Mouse (Mus musculus) neural tube, embryonic 12.5 days (tissue): ENCODE measurements at regions not wholly inside any gene's neighbourhood (a gene's known extent, or its start where the extent isn't known, plus 50 kb on each side); places are given as distances from the start of the nearest gene placed in this dataset.

Experiments used
- ATAC-seq: fragments of 200-750 bp; cut with Nextera tagmentation; 2 replicates; pipeline ENCODE4 v1.8.0; 2017; ENCODE audit warnings: low read depth, mild to moderate bottlenecking, moderate TSS enrichment, moderate library complexity; ENCODE audit not compliant: low FRiP score
- H3K27ac ChIP-seq: fragments of 300-500 bp; sonication (generic); 2 replicates; pipeline ENCODE4 v1.5.1; 2016
- H3K27me3 ChIP-seq: fragments of 300-500 bp; sonication (generic); replicated peaks from 2 replicates; pipeline ENCODE4 v1.6.1; 2016; ENCODE audit warnings: mild to moderate bottlenecking
- H3K36me3 ChIP-seq: fragments of 300-500 bp; sonication (generic); 2 replicates; pipeline ENCODE4 v1.6.1; 2016; ENCODE audit warnings: mild to moderate bottlenecking
- H3K4me1 ChIP-seq: fragments of 300-500 bp; sonication (generic); 2 replicates; pipeline ENCODE4 v1.6.1; 2016
- H3K4me2 ChIP-seq: fragments of 300-500 bp; sonication (generic); replicated peaks from 2 replicates; pipeline ENCODE4 v1.6.1; 2016; ENCODE audit warnings: mild to moderate bottlenecking
- H3K4me3 ChIP-seq: fragments of 300-500 bp; sonication (generic); 2 replicates; pipeline ENCODE4 v1.5.1; 2016
- H3K9ac ChIP-seq: fragments of 300-500 bp; sonication (generic); 2 replicates; pipeline ENCODE4 v1.6.1; 2016; ENCODE audit warnings: mild to moderate bottlenecking
- H3K9me3 ChIP-seq: fragments of 300-500 bp; sonication (generic); 2 replicates; pipeline ENCODE4 v1.6.1; 2016; ENCODE audit warnings: mild to moderate bottlenecking
- WGBS: fragments of 180-500 bp; shearing (Covaris S2); methylation state at CpG from one replicate; pipeline ENCODE4 v1.1.7; 2016; 5-methylcytosine and 5-hydroxymethylcytosine counted together

GRCm38 (mm10) chr3:118443742-118444332 is 118.1 kb upstream of the Dpyd start:
- Histone ChIP-seq H3K36me3 (no peaks in the 10 kb centered on the region), H3K27ac (no peak overlapping the region), H3K4me3 (no peak overlapping the region), H3K4me1 (no peaks in the 10 kb centered on the region; the same call in 1 of the 2 replicates), H3K9me3 (no peaks in the 10 kb centered on the region), H3K9ac (no peak overlapping the region), H3K27me3 (no peaks in the 10 kb centered on the region), H3K4me2 (no peak overlapping the region)
- WGBS: 61% methylated on average over 8 of the region's 8 CpGs
- no peak for ATAC-seq

- H3K4me3 ChIP-seq: no peak overlapping the region
- no peak overlapping the region for H3K9ac ChIP-seq
- H3K4me2 ChIP-seq: no peak overlapping the region
- no peak overlapping the region for H3K27ac ChIP-seq
- 81% methylated on average over 4 of the region's 4 CpGs for WGBS
- no peaks in the 10 kb centered on the region; the same call in 1 of the 2 replicates for H3K4me1 ChIP-seq
- no peaks in the 10 kb centered on the region for H3K9me3 ChIP-seq
- H3K27me3 ChIP-seq: no peaks in the 10 kb centered on the region
- no peaks in the 10 kb centered on the region for H3K36me3 ChIP-seq
- ATAC-seq: no peak
Observed at GRCm38 (mm10) chr3:118445360-118445759, 116.6 kb upstream of the Dpyd start.

- no peaks in the 10 kb centered on the region for H3K4me1 ChIP-seq
- H3K27me3 ChIP-seq: no peaks in the 10 kb centered on the region
- H3K4me3 ChIP-seq: no peak overlapping the region
- no peaks in the 10 kb centered on the region for H3K36me3 ChIP-seq
- H3K4me2 ChIP-seq: no peak overlapping the region
- 71% methylated on average over 2 of the region's 2 CpGs for WGBS
- no peaks in the 10 kb centered on the region for H3K9me3 ChIP-seq
- no peak for ATAC-seq
- no peak overlapping the region for H3K9ac ChIP-seq
- H3K27ac ChIP-seq: no peak overlapping the region
Observed at GRCm38 (mm10) chr3:118459636-118460035, 102.3 kb upstream of the Dpyd start.

- Histone ChIP-seq H3K4me3 (no peak overlapping the region), H3K4me2 (no peak overlapping the region), H3K27ac (no peak overlapping the region), H3K9me3 (no peaks in the 10 kb centered on the region), H3K4me1 (no peaks in the 10 kb centered on the region), H3K36me3 (no peaks in the 10 kb centered on the region), H3K27me3 (no peaks in the 10 kb centered on the region), H3K9ac (no peak overlapping the region)
- 93% methylated on average over 2 of the region's 2 CpGs for WGBS
- ATAC-seq: no peak
Observed at GRCm38 (mm10) chr3:118465611-118466010, 96.3 kb upstream of the Dpyd start.

- ATAC-seq: peak; percentile 56; the same call in 1 of the 2 replicates
- no peak overlapping the region for H3K4me2 ChIP-seq
- no peaks in the 10 kb centered on the region for H3K27me3 ChIP-seq
- no peaks in the 10 kb centered on the region for H3K9me3 ChIP-seq
- H3K27ac ChIP-seq: no peak overlapping the region
- no peaks in the 10 kb centered on the region; the same call in 1 of the 2 replicates for H3K4me1 ChIP-seq
- H3K4me3 ChIP-seq: no peak overlapping the region
- 49% methylated on average over 10 of the region's 10 CpGs for WGBS
- H3K36me3 ChIP-seq: no peaks in the 10 kb centered on the region
- no peak overlapping the region for H3K9ac ChIP-seq
Observed at GRCm38 (mm10) chr3:118472215-118472799, 89.6 kb upstream of the Dpyd start.

- H3K4me2 ChIP-seq: no peak overlapping the region
- H3K9me3 ChIP-seq: no peaks in the 10 kb centered on the region
- no peak overlapping the region for H3K27ac ChIP-seq
- H3K4me1 ChIP-seq: no peaks in the 10 kb centered on the region
- 89% methylated on average over 8 of the region's 8 CpGs for WGBS
- no peaks in the 10 kb centered on the region for H3K36me3 ChIP-seq
- no peak for ATAC-seq
- no peak overlapping the region for H3K9ac ChIP-seq
- H3K4me3 ChIP-seq: no peak overlapping the region
- no peaks in the 10 kb centered on the region for H3K27me3 ChIP-seq
Observed at GRCm38 (mm10) chr3:118478065-118478464, 83.9 kb upstream of the Dpyd start.

GRCm38 (mm10) chr3:118480515-118481248 is 81.2 kb upstream of the Dpyd start:
- Histone ChIP-seq H3K36me3 (no peaks in the 10 kb centered on the region), H3K27ac (no peak overlapping the region), H3K4me2 (no peak overlapping the region), H3K9me3 (no peaks in the 10 kb centered on the region), H3K4me1 (no peaks in the 10 kb centered on the region), H3K9ac (no peak overlapping the region), H3K27me3 (no peaks in the 10 kb centered on the region), H3K4me3 (no peak overlapping the region)
- 77% methylated on average over 8 of the region's 8 CpGs for WGBS
- no peak for ATAC-seq

- H3K4me3 ChIP-seq: no peak overlapping the region
- no peaks in the 10 kb centered on the region for H3K27me3 ChIP-seq
- no peaks in the 10 kb centered on the region for H3K9me3 ChIP-seq
- WGBS: 78% methylated on average over 2 of the region's 2 CpGs
- H3K36me3 ChIP-seq: no peaks in the 10 kb centered on the region
- H3K27ac ChIP-seq: no peak overlapping the region
- H3K4me1 ChIP-seq: no peaks in the 10 kb centered on the region
- H3K4me2 ChIP-seq: no peak overlapping the region
- no peak overlapping the region for H3K9ac ChIP-seq
- ATAC-seq: no peak
Observed at GRCm38 (mm10) chr3:118485966-118486365, 76.0 kb upstream of the Dpyd start.

- H3K9ac ChIP-seq: no peak overlapping the region
- ATAC-seq: no peak
- H3K4me1 ChIP-seq: no peaks in the 10 kb centered on the region
- H3K4me2 ChIP-seq: no peak overlapping the region
- no peak overlapping the region for H3K4me3 ChIP-seq
- no peaks in the 10 kb centered on the region for H3K27me3 ChIP-seq
- no peaks in the 10 kb centered on the region for H3K9me3 ChIP-seq
- H3K27ac ChIP-seq: no peak overlapping the region
- 68% methylated on average over 8 of the region's 8 CpGs for WGBS
- H3K36me3 ChIP-seq: no peaks in the 10 kb centered on the region
Observed at GRCm38 (mm10) chr3:118487408-118487807, 74.5 kb upstream of the Dpyd start.

- Histone ChIP-seq H3K9me3 (no peaks in the 10 kb centered on the region), H3K4me3 (no peak overlapping the region), H3K36me3 (no peaks in the 10 kb centered on the region), H3K4me2 (no peak overlapping the region), H3K9ac (no peak overlapping the region), H3K4me1 (no peaks in the 10 kb centered on the region), H3K27ac (no peak overlapping the region), H3K27me3 (no peaks in the 10 kb centered on the region)
- WGBS: 91% methylated on average over 1 of the region's 1 CpGs
- ATAC-seq: no peak
Observed at GRCm38 (mm10) chr3:118491101-118491500, 70.8 kb upstream of the Dpyd start.

- no peak overlapping the region for H3K27ac ChIP-seq
- no peak overlapping the region for H3K4me2 ChIP-seq
- H3K4me3 ChIP-seq: no peak overlapping the region
- no peak for ATAC-seq
- WGBS: 90% methylated on average over 5 of the region's 5 CpGs
- H3K9me3 ChIP-seq: no peaks in the 10 kb centered on the region
- no peaks in the 10 kb centered on the region for H3K36me3 ChIP-seq
- H3K4me1 ChIP-seq: no peaks in the 10 kb centered on the region
- H3K27me3 ChIP-seq: no peaks in the 10 kb centered on the region
- H3K9ac ChIP-seq: no peak overlapping the region
Observed at GRCm38 (mm10) chr3:118491871-118492270, 70.1 kb upstream of the Dpyd start.

GRCm38 (mm10) chr3:118494611-118495010 is 67.3 kb upstream of the Dpyd start:
- no peak overlapping the region for H3K4me2 ChIP-seq
- ATAC-seq: no peak
- H3K27ac ChIP-seq: no peak overlapping the region
- no peaks in the 10 kb centered on the region for H3K9me3 ChIP-seq
- no peak overlapping the region for H3K4me3 ChIP-seq
- no peaks in the 10 kb centered on the region for H3K27me3 ChIP-seq
- H3K36me3 ChIP-seq: no peaks in the 10 kb centered on the region
- 93% methylated on average over 1 of the region's 1 CpGs for WGBS
- no peaks in the 10 kb centered on the region for H3K4me1 ChIP-seq
- H3K9ac ChIP-seq: no peak overlapping the region
